22 mouse cellular contexts compared by ENCODE assay signal in genomic region chr2:179277204-179277886, GRCm38 (mm10).
DNase-seq lines count a peak whose midpoint lies in the region; ATAC-seq lines count a peak whose summit lies in the region.
"Had no signal": no experiment of that assay in that cellular context is flagged by ENCODE, and none has a peak within 500 bp of the region (broad histone marks: within the 10 kb centered on the region; RNA-seq: fewer than 3 reads in every experiment).

No protein-coding gene starts in this region.

- no peak overlapping the region for H3K9ac ChIP-seq in forebrain, embryonic 14.5 days (ENCODE audit: low read length)
- H3K9ac ChIP-seq: forebrain, embryonic 12.5 days; heart, embryonic 13.5 days; hindbrain, embryonic 12.5 days; kidney, embryonic 15.5 days; limb, embryonic 13.5 days; liver, embryonic 12.5 days; neural tube, embryonic 15.5 days had no signal

- no peak overlapping the region for H3K4me2 ChIP-seq in forebrain, embryonic 14.5 days (ENCODE audit: low read length)
- H3K4me2 ChIP-seq: forebrain, embryonic 12.5 days; heart, embryonic 13.5 days; hindbrain, embryonic 12.5 days; kidney, embryonic 15.5 days; limb, embryonic 13.5 days; liver, embryonic 12.5 days; neural tube, embryonic 15.5 days had no signal

- H3K9me3 ChIP-seq in forebrain, embryonic 14.5 days (replicated peaks; ENCODE audit: control insufficient read depth, low read length) = no peaks in the 10 kb centered on the region
- no peaks in the 10 kb centered on the region for H3K9me3 ChIP-seq in forebrain, embryonic 10.5 days
- H3K9me3 ChIP-seq: forebrain, embryonic 12.5 days; heart, embryonic 13.5 days; hindbrain, embryonic 12.5 days; kidney, embryonic 15.5 days; limb, embryonic 13.5 days; midbrain, embryonic 10.5 days; neural tube, embryonic 15.5 days had no signal

- no peaks in the 10 kb centered on the region for H3K4me1 ChIP-seq in forebrain, embryonic 14.5 days (ENCODE audit: control insufficient read depth, insufficient read depth, low read length)
- 0 out of 2 replicates have a peak, but pooled peaks cover 4% of the 10 kb centered on the region for H3K4me1 ChIP-seq in forebrain, embryonic 10.5 days
- H3K4me1 ChIP-seq: forebrain, embryonic 12.5 days; heart, embryonic 13.5 days; hindbrain, embryonic 12.5 days; kidney, embryonic 15.5 days; limb, embryonic 13.5 days; liver, embryonic 12.5 days; midbrain, embryonic 10.5 days had no signal

- H3K36me3 ChIP-seq in forebrain, embryonic 14.5 days (ENCODE audit: control insufficient read depth, insufficient read depth, low read length) = no peaks in the 10 kb centered on the region
- H3K36me3 ChIP-seq in forebrain, embryonic 10.5 days (replicated peaks) = no peaks in the 10 kb centered on the region
- H3K36me3 ChIP-seq: forebrain, embryonic 12.5 days; heart, embryonic 13.5 days; hindbrain, embryonic 12.5 days; kidney, embryonic 15.5 days; limb, embryonic 13.5 days; liver, embryonic 12.5 days; midbrain, embryonic 10.5 days; neural tube, embryonic 15.5 days had no signal

- WGBS in forebrain, embryonic 14.5 days = 89% methylated on average over 15 of the region's 15 CpGs
- 93% methylated on average over 15 of the region's 15 CpGs for WGBS in forebrain, embryonic 10.5 days

- no peak for ATAC-seq in forebrain, embryonic 14.5 days
- ATAC-seq in activated CD4-positive, CD25-positive, alpha-beta regulatory T cell, adult 4 months = no peak
- ATAC-seq: liver, embryonic 12.5 days had no signal

- DNase-seq in forebrain, embryonic 14.5 days (ENCODE audit: low spot score) = peak; percentile 23
- DNase-seq in forebrain, embryonic 10.5 days (ENCODE audit: extremely low spot score, low spot score) = no peak
- peak; percentile 23 to 30 for DNase-seq in left cerebral cortex, postnatal 14 days (ENCODE audit: low spot score in 2 of 2)
- DNase-seq in left cerebral cortex, adult 18-20 months (ENCODE audit: low spot score in 2 of 2) = no peak
- DNase-seq in right cerebral cortex, postnatal 4 days = peak; percentile 39
- DNase-seq in right cerebral cortex, adult 18-20 months = no peak
- DNase-seq: adrenal gland, postnatal 10 days; gastrocnemius, postnatal 25 days; heart, adult 2 months; heart, postnatal 14 days; kidney, adult 11 months; kidney, postnatal 36 days; thymus, postnatal 25 days had no signal

- H3K4me3 ChIP-seq in forebrain, embryonic 14.5 days (ENCODE audit: low read depth, low read length) = no peak overlapping the region
- H3K4me3 ChIP-seq in forebrain, embryonic 10.5 days = no peak overlapping the region
- H3K4me3 ChIP-seq: forebrain, embryonic 12.5 days; heart, adult 2 months; heart, embryonic 13.5 days; hindbrain, embryonic 12.5 days; kidney, embryonic 15.5 days; limb, embryonic 13.5 days; liver, embryonic 12.5 days; midbrain, embryonic 10.5 days; neural tube, embryonic 15.5 days had no signal

- intact Hi-C loops in left cerebral cortex, postnatal 14 days (cut with DNase I) = no loop called here

- H3K27ac ChIP-seq in forebrain, embryonic 14.5 days (ENCODE audit: low read depth, low read length) = no peak overlapping the region
- no peak overlapping the region for H3K27ac ChIP-seq in forebrain, embryonic 10.5 days
- H3K27ac ChIP-seq: forebrain, embryonic 12.5 days; heart, adult 2 months; heart, embryonic 13.5 days; hindbrain, embryonic 12.5 days; kidney, embryonic 15.5 days; limb, embryonic 13.5 days; liver, embryonic 12.5 days; midbrain, embryonic 10.5 days; neural tube, embryonic 15.5 days had no signal

- H3K27me3 ChIP-seq in forebrain, embryonic 14.5 days (replicated peaks; ENCODE audit: control insufficient read depth, insufficient read depth, low read length) = no peaks in the 10 kb centered on the region
- no peaks in the 10 kb centered on the region for H3K27me3 ChIP-seq in forebrain, embryonic 10.5 days (ENCODE audit: poor library complexity, severe bottlenecking)
- H3K27me3 ChIP-seq: forebrain, embryonic 12.5 days; heart, embryonic 13.5 days; kidney, embryonic 15.5 days; limb, embryonic 13.5 days; liver, embryonic 12.5 days; neural tube, embryonic 15.5 days had no signal

Comparison
In these comparisons a context has a peak if more than half of its experiments do, and no peak if none do; other contexts are left out.
1. DNase-seq: peak in forebrain, embryonic 14.5 days (single experiment), left cerebral cortex, postnatal 14 days (2 of 2) and right cerebral cortex, postnatal 4 days (single experiment); none in forebrain, embryonic 10.5 days (single experiment), left cerebral cortex, adult 18-20 months (0 of 2) and right cerebral cortex, adult 18-20 months (single experiment).